Mouse (Mus musculus): ENCODE data around the gene Ahnak2. TPM values are rescaled to one million over a fixed set of nuclear protein-coding genes. Genes with fewer than 3 reads are reported as not detected.

Gene Ahnak2
- polyA plus RNA-seq (2012; rRNA removed; ENCODE audit: low replicate concordance), result 14.3 and 15.8 TPM in 2 replicates

GRCm38 (mm10) chr12:112801864-112802846, at the start of gene Ahnak2:
Gene Ahnak2, minus strand, starts transcription at chr12:112802657.

GRCm38 (mm10) chr12:112829244-112829864, 26.9 kb upstream of the Ahnak2 start, which contains the start of gene Cdca4:
Gene Cdca4, minus strand, starts transcription at chr12:112829423.

GRCm38 (mm10) chr12:112808587-112809364, 6.3 kb upstream of the Ahnak2 start, which contains the start of gene Clba1:
Gene Clba1, plus strand, starts transcription at chr12:112808937.

GRCm38 (mm10) chr12:112760154-112760926, 42.1 kb downstream of the Ahnak2 start, which contains the start of gene Pld4:
Gene Pld4, plus strand, starts transcription at chr12:112760655.

Other genes starting within 250 kb of the Ahnak2 start
- 32.1 and 51.3 TPM in 2 replicates for gene Inf2, start 213.9 kb downstream of the Ahnak2 start, polyA plus RNA-seq (2012; rRNA removed; ENCODE audit: low replicate concordance)
- gene Adssl1, start 182.6 kb downstream of the Ahnak2 start, polyA plus RNA-seq (2012; rRNA removed; ENCODE audit: low replicate concordance), result 10.8 and 103 TPM in 2 replicates
- gene Siva1, start 158.0 kb downstream of the Ahnak2 start, polyA plus RNA-seq (2012; rRNA removed; ENCODE audit: low replicate concordance), result 37.1 and 48.6 TPM in 2 replicates
- 121 and 167 TPM in 2 replicates for gene Akt1, start 127.8 kb downstream of the Ahnak2 start, polyA plus RNA-seq (2012; rRNA removed; ENCODE audit: low replicate concordance)
- gene Zbtb42, start 123.8 kb downstream of the Ahnak2 start, polyA plus RNA-seq (2012; rRNA removed; ENCODE audit: low replicate concordance), result 17.1 and 26.8 TPM in 2 replicates
- gene Cep170b, start 82.2 kb downstream of the Ahnak2 start, polyA plus RNA-seq (2012; rRNA removed; ENCODE audit: low replicate concordance), result 27.1 and 43.9 TPM in 2 replicates
- gene Pld4, start 42.0 kb downstream of the Ahnak2 start, polyA plus RNA-seq (2012; rRNA removed; ENCODE audit: low replicate concordance), result 171 and 191 TPM in 2 replicates
- gene Clba1, start 6.3 kb upstream of the Ahnak2 start, polyA plus RNA-seq (2012; rRNA removed; ENCODE audit: low replicate concordance), result 2.0 and 3.4 TPM in 2 replicates
- 24.3 and 24.6 TPM in 2 replicates for gene Cdca4, start 26.8 kb upstream of the Ahnak2 start, polyA plus RNA-seq (2012; rRNA removed; ENCODE audit: low replicate concordance)
- gene Gpr132, start 65.6 kb upstream of the Ahnak2 start, polyA plus RNA-seq (2012; rRNA removed; ENCODE audit: low replicate concordance), result 46.4 and 48.6 TPM in 2 replicates
- 32.8 and 44.7 TPM in 2 replicates for gene Jag2, start 127.1 kb upstream of the Ahnak2 start, polyA plus RNA-seq (2012; rRNA removed; ENCODE audit: low replicate concordance)
- gene Nudt14, start 139.5 kb upstream of the Ahnak2 start, polyA plus RNA-seq (2012; rRNA removed; ENCODE audit: low replicate concordance), result 31.3 and 33.2 TPM in 2 replicates
- 26.8 and 124 TPM in 2 replicates for gene Btbd6, start 173.8 kb upstream of the Ahnak2 start, polyA plus RNA-seq (2012; rRNA removed; ENCODE audit: low replicate concordance)
- 55.7 and 134 TPM in 2 replicates for gene Brf1, start 198.0 kb upstream of the Ahnak2 start, polyA plus RNA-seq (2012; rRNA removed; ENCODE audit: low replicate concordance)
- gene Pacs2, start 211.9 kb upstream of the Ahnak2 start, polyA plus RNA-seq (2012; rRNA removed; ENCODE audit: low replicate concordance), result 57.6 and 59.4 TPM in 2 replicates